Mouse (Mus musculus) E14TG2a.4 (cell line): Measurements from ENCODE around the gene Mthfr.

Experiments
- CTCF ChIP-seq: conservative IDR thresholded peaks from 2 replicates; pipeline ENCODE4 v1.5.1; 2014; ENCODE audit warnings: low read length
- NANOG ChIP-seq: IDR thresholded peaks from 2 replicates; pipeline ENCODE4 v1.6.1; 2014; ENCODE audit warnings: borderline replicate concordance, low read length, mixed read lengths
- POU5F1 ChIP-seq: IDR thresholded peaks from 2 replicates; pipeline ENCODE4 v1.6.1; 2014; ENCODE audit warnings: low read length, borderline replicate concordance

DNA sequence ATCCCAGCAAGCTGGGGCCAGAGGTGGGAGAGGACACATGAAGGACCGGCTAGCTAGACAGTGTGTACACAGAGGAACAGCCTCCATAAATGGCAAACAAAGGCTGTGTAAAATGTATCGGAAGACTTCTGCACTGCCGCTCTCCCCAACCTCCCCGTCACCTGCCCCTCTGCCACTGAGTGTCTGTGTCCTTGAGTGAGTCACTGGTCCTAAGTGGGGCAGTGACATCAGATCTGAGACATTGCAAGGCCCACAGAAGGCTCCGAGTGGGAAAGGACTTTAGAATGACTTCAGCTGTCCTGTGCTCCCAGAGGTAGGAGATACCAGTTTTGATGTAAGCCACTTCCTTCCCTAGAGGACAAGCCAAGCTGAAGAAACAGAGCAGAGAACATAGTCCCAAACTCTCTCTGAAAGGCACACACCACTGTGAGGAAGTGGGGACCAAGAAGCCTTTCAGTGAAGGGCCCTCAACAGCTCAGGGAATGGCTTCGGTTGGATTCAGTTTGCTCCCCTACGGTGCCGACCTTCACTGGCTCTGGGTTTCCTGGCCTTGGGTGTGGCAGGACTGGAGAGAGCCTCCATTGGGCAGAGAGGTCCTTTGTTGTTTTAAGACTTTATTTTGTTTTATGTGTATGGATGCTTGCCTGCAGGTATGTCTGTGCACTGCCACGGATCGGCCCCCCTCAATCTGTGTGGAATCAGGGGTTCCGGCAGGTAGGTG lies 53.8 kb downstream of the Mthfr start:
- no peak for TF ChIP-seq CTCF
- TF ChIP-seq NANOG = no peak
- no peak for TF ChIP-seq POU5F1
